Mouse (Mus musculus): ENCODE measurements around the gene C2cd2.

DNA sequence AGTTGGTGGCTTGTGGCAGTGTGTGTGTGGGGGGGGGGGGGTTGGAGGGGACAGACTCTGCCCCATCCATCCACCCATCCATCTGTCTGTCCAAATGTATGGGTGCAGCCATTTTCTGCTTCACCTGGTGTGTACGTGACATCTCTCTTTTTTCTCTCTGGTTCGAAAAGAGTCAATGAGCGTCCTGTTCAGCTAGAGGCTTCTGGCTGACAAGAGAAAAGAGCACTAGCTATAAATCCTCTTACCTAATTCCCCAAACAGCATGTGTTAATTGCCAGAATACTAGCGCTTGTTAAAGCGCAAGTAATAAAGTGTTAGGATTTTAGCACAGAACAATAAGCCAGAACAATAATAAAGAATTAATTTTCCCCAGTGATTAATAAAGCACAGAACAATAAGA, 22.2 kb upstream of the C2cd2 start:
- TF ChIP-seq CTCF (IDR thresholded peaks at IDR 0.05; ENCODE audit: low read depth, low read length): no peak
- no peak for TF ChIP-seq GATA1 (IDR thresholded peaks at IDR 0.05; ENCODE audit: borderline replicate concordance, low read length)
- TF ChIP-seq POLR2AphosphoS5 (IDR thresholded peaks at IDR 0.05; ENCODE audit: insufficient replicate concordance, low read depth, low read length): no peak
- TF ChIP-seq TAL1 (conservative IDR thresholded peaks at IDR 0.05; ENCODE audit: low read depth, low read length): no peak
- TF ChIP-seq GATA2 (IDR thresholded peaks at IDR 0.05; ENCODE audit: borderline replicate concordance, low read depth, low read length): no peak
